Mouse (Mus musculus) telencephalon, adult 2 months (tissue): ENCODE data around the gene Rps6ka5.

Source experiments
- DNase-seq: peaks from one replicate; pipeline ENCODE4 v3.0.0-alpha.2; 2011; ENCODE audit warnings: low read depth, low spot score

The Rps6ka5 gene

DNA sequence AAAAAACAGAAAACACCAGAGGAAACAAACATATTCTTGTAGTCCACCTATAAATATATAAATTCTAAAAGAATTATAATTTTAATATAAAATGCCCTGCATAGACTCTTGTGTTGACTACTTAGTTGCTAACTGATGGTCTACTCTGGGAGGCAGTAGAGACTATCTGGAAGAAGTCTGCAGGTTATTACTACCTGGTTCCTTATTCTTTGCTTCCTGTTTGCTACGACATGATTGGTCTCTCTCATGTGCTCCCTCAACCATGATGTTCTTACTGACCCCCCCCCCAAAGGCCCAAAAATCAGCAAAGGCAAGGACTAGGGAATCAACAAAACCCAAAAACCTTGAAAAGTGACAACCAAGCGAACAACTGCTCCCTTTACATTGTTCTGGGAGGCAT, 66.7 kb downstream of the Rps6ka5 start:
- DNase-seq = no peak

DNA sequence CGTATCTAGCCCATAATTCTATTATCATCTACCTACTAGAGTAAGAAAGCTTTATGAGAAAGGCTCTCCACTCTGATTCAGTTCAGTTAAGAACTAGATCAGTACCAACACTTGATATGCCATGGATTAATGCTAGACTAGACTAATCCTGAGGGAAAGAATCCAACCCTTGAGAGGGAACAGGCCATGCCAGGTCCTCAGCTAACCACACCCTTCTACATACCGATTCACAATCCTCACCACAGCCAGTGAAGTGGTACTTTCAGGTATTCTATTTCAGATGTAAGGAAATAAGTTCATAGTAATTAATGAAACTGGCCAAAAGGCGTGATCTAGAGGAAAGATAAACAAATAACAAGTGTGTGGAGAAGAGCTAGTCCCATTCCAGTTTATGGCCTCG, 70.8 kb downstream of the Rps6ka5 start:
- no peak for DNase-seq

DNA sequence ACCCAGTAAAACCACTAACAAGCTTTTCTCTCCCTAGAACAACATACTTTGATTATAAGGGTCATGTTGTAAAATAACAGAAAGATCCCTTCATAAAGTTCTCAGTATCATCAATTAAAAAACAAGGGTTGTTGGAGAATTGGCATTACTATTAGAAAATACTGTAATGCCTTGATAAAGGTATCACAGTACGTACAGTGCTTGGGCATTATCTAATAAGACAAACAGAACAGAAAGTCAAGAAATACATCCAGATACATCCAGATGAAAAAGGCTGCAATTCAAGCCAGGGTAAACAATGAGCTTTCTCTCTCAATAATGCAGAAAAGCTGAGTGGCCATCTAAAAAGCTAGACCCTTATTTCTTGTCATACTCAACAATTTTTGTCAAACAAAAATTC, 84.8 kb downstream of the Rps6ka5 start:
- no peak for DNase-seq

- no peak for DNase-seq
Observed at GRCm38 (mm10) chr12:100640726-100641125, 86.1 kb downstream of the Rps6ka5 start.

DNA sequence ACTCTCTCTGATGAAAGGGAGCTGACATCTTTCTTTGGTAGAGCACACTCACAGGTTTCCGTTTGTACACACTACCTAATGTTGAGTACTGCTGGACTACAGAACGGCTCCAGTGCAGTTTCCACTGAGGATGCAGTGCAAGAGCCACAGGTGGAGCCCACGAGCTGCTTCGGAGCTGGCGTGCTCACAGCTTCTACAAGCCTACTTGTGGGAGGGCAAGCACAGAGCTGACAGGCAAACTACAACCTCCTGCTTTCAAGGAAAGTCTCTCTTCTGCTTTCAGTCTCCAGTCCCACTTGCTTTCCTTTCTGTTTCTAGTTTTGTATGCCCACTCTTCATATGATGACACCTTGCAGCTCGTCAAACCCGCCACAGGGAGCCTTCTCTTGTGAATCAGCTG, 87.1 kb downstream of the Rps6ka5 start:
- peak; percentile 60 for DNase-seq

DNA sequence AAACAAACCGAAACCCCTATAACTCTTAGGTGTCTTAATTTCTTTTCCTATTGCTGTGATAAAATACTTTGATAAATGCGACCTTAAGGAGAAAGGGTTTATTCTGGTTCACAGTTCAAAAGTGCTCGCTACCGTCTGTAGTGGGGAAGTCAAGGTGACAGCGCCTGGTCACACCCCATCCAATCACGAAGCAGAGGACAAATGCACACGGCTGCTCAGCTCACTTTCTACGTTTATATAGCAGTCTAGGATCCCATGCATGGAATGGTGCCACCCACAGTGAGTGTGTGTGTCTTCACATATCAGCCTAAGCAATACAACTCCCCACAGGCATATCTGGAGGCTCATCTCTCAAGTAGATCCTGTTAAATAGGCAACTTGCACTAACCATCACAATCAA, 88.9 kb downstream of the Rps6ka5 start:
- DNase-seq = no peak

DNA sequence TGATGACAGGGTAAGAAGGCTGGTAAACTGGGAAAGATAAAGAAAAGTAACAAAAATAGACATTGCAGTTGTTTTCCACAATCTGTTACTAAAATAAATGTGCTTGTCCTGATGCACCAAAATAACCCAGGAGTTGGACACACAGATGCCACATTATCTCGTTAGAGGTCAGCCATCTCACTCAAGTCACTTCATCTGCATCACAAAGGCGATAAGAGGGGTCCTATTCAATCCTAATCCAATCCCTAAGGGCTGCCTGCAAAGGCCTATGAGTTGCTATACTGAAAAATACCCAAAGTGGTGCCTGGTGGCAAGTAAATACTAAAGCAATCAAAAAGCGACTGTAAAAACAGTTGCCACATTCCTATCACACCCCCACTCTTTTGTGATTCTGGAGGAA, 90.0 kb downstream of the Rps6ka5 start:
- DNase-seq = no peak

DNA sequence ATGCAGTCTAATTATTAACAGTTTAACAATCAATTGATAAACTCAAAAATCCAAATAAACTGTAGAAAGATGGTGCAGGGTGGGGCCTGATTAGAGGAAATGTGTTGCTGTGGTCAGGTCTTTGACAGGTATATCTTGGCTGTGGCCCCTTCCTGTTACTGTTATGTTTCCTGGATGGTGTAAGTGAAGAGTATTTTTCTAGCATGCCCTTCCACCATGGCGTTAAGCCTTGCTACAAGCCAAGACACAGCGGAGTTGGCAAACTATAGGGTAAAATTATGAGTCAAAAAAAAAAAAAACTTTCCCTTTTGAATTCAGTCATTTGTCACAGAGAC, 90.5 kb downstream of the Rps6ka5 start:
- no peak for DNase-seq

- peak; percentile 55 for DNase-seq
Observed at GRCm38 (mm10) chr12:100635601-100636298, 91.0 kb downstream of the Rps6ka5 start.

DNA sequence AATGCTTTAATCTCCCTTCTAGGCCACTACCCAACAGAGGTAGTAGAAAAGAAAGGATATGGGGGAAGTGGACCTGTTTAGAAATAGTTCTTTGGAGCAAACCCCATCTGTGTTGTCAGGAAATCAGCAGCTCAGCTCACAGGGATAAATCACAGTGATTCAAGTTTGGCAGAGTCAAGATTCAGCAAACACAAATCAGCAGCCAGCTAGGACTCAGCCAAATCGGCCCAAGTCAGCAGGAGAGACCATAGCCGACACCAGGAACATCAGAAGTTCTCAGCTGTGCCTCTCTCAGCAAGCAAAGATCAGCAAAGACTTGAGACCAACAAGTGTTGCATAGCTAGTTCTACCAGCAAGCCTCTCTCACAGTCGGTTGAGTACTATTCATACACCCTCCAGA, 93.6 kb downstream of the Rps6ka5 start:
- no peak for DNase-seq

- DNase-seq = no peak
Observed at GRCm38 (mm10) chr12:100631286-100631685, 95.5 kb downstream of the Rps6ka5 start.

DNA sequence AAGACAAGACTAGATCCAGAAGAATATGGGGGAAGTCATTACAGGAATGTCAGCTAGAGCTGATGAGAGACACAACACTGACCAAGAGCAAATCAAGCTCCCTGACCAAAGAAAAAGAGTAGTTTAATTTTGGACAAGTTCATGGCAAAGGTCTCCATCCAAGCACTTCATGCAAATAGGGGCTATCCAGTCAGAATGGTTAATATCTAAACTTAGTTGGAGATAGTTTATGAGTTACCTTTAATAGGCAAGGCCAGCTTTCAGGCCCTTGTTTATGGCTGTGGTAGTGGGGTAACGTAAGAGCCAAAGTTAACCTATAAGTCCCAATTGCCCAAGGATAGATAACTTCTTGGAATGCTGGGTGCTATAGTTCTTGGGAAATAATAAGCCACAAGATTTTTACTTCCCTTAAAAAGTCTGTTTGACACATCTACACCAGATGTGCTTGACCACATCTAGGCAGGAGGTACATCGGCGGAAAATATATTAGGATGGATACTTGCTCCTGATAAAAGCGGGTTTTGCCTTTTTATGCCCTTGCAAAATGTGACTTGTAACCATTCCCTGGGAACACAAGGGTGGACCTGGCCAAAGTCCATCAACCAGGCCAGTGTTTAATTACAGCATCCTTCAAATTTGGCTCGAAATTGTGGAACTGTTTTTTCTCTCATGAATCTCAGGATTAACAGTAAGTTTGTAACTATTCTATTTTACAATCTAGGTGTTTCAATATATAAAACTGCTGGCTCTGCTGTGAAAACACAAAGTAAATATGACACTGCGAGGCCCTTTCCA, 97.5 kb downstream of the Rps6ka5 start:
- DNase-seq = no peak

GRCm38 (mm10) chr12:100626991-100627677, 99.6 kb downstream of the Rps6ka5 start:
- no peak for DNase-seq

DNA sequence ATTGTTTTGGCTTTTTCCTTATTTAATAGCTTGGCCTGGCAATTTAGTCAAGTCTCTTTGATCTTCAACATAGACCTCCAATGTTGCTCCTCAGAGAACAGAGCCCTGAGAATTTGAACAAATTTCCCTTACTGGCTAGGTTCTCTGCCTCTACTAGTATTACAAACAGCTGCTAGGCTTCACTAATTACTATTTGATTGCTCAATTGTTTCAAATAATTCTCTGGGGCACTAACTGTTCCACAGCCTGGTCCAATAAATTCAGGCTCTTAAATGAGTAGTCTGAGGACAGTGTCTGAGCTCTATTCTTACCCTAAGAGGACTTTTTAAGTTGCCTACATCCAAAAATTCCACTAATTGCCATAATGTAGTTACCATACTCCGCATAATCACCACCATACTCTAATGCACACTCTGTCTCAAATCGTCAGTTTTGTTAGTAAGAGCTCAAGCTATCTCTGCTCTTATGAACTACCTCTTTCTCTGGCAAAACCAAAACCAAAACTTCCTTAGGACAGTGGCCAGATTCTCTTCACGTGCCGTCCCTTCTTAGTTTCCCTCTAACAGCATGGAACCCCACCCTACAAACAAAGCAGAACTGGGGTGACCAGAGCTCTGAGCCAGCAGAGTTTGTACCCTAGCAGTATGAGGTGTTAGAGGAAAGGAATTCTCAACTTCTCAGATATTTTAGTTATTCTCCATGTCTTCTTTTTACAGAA, 100.4 kb downstream of the Rps6ka5 start:
- DNase-seq = no peak

GRCm38 (mm10) chr12:100624854-100625447, 101.8 kb downstream of the Rps6ka5 start:
- DNase-seq = no peak

DNA sequence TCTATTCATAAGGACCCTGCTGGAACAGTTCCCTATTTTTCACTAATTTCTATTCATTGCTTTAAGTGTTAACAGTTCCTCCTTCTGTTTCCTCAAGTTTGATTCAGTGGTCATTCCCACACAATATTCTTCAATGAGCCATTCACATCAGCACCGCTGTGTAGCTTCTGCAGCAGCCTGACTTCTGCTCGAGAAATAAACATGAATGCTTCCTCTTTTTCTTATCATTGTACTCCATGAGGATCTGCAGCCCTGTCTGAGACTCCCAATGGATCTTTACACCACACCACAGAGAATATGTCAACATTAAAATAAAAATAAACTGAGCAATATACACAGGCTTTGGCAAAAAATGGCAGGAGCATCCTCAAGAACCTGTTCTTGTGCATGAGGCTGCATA, 111.5 kb downstream of the Rps6ka5 start:
- DNase-seq = no peak

DNA sequence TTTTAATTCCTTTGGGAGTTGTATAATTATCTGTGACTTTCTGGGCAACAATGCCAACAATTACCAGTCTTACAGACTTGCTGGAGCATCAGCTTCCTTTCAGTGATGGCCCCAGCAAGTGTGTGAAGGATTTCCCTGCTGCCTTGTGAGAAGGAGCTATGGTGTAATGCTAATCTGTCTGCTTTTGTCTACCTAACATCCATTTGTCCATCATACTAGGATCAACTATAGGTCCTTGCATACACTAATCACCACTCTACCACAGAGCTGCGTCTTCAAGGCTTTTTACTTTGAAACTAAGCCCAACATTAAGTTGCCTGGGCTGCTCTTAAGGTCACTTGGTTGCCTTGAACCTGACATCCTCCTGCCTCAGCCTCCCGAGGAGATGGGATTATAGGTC, 112.9 kb downstream of the Rps6ka5 start:
- DNase-seq = no peak

DNA sequence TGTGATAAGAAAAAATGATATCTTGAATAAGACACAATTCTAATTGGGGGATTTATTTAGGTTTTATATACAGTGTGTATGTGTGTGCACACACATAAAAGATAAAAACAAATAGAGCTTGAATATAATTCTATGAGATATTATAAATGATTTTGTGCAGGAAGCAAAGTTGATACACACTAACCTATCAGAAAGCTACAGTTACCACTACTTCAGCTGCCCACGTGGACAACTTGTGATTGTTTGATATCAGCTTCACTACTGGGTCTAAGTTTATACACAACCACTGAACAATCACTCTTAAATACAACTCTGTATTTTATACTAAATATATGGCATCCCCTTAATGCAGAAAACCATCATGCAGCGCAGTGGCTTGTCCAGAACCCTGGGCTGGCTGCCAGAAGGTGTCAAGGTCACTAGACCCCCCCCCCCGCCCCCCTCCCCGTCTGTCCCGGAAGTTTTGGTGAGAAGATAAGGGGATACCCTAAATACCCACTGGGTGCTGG, 113.5 kb downstream of the Rps6ka5 start:
- no peak for DNase-seq

GRCm38 (mm10) chr12:100609766-100610165, 117.0 kb downstream of the Rps6ka5 start:
- no peak for DNase-seq

DNA sequence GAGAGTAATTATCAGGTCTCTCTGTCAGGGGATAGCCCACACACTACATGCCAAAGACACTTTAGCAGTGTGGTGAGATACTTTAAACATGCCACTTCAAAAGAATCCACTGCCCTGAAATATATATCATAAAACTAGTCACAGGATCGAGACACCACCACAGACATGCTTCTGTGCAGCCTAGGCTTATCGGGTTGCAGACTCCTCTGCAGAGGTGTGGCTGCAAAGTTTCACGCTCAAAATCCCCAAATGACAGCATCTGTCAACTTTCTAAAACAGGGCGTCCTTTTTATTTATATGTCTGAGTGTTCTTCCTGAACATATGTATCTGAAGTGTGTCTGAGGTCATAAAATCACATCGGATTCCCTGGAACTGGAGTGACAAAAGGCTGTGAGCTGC, 117.7 kb downstream of the Rps6ka5 start:
- DNase-seq = no peak

DNA sequence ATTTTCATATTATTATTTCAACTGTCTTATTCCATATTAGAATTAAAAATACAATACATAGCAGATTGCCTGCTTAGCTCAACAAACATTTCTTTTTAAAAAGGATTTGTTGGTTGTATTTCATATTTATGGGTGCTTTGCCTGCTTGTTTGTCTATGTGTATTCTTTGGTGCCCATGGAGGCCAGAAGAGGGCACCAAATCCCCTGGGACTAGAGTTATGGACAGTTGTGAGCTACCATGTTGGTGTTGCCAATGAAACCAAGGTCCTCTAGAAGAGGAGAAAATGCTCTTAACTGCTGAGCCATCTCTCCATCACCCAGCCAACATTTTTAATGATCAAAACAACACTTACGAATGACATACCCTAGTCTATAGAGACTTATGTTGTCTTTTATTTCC, 120.0 kb downstream of the Rps6ka5 start:
- DNase-seq = no peak

GRCm38 (mm10) chr12:100605596-100605995, 121.2 kb downstream of the Rps6ka5 start:
- DNase-seq = no peak
